12 mouse cellular contexts compared by ENCODE assay signal in genomic region chr19:42638604-42639481, GRCm38 (mm10). TPM values are rescaled to one million over a fixed set of nuclear protein-coding genes. Genes with fewer than 3 reads are reported as not detected.
A peak's percentile ranks its signal among the peaks of the same experiment; 100 is the strongest.
DNase-seq lines count a peak whose midpoint lies in the region; ATAC-seq and TF ChIP-seq lines count a peak whose summit lies in the region.
"Had no signal": no experiment of that assay in that cellular context is flagged by ENCODE, and none has a peak within 500 bp of the region (broad histone marks: within the 10 kb centered on the region; RNA-seq: fewer than 3 reads in every experiment).

No protein-coding gene starts in this region.

- no peak for TF ChIP-seq CTCF in forebrain, postnatal 0 days (IDR thresholded peaks at IDR 0.05; ENCODE audit: low read depth)
- TF ChIP-seq CTCF in stomach, postnatal 0 days (IDR thresholded peaks at IDR 0.05; ENCODE audit: low read depth): no peak

- H3K4me2 ChIP-seq in forebrain, postnatal 0 days (ENCODE audit: low read depth): no peak overlapping the region
- no peak overlapping the region; the same call in 1 of the 2 replicates for H3K4me2 ChIP-seq in intestine, embryonic 15.5 days (replicated peaks)
- H3K4me2 ChIP-seq in stomach, postnatal 0 days (replicated peaks; ENCODE audit: low read depth): no peak overlapping the region
- H3K4me2 ChIP-seq: hindbrain, embryonic 15.5 days; midbrain, embryonic 11.5 days had no signal

- TF ChIP-seq EP300 in stomach, postnatal 0 days (optimal IDR thresholded peaks at IDR 0.05): no peak

- no peak overlapping the region for H3K4me3 ChIP-seq in forebrain, embryonic 10.5 days
- H3K4me3 ChIP-seq in forebrain, postnatal 0 days (ENCODE audit: low read depth, low read length): no peak overlapping the region
- no peak overlapping the region for H3K4me3 ChIP-seq in intestine, embryonic 15.5 days (replicated peaks)
- no peak overlapping the region for H3K4me3 ChIP-seq in stomach, postnatal 0 days (ENCODE audit: low read depth, low read length)
- H3K4me3 ChIP-seq: hindbrain, embryonic 15.5 days had no signal

- H3K36me3 ChIP-seq in forebrain, embryonic 10.5 days (replicated peaks): no peaks in the 10 kb centered on the region
- H3K36me3 ChIP-seq in forebrain, postnatal 0 days (ENCODE audit: insufficient read depth): no peaks in the 10 kb centered on the region
- H3K36me3 ChIP-seq in intestine, embryonic 15.5 days: no peaks in the 10 kb centered on the region
- no peaks in the 10 kb centered on the region for H3K36me3 ChIP-seq in stomach, postnatal 0 days (ENCODE audit: control insufficient read depth, insufficient read depth, low read length)
- H3K36me3 ChIP-seq: hindbrain, embryonic 15.5 days had no signal

- H3K27ac ChIP-seq in forebrain, embryonic 10.5 days: peak overlapping the region; percentile 26; the same call in 1 of the 2 replicates
- no peak overlapping the region for H3K27ac ChIP-seq in forebrain, postnatal 0 days (ENCODE audit: low read depth, low read length)
- H3K27ac ChIP-seq in intestine, embryonic 15.5 days: peak overlapping the region; percentile 83
- peak overlapping the region; percentile 81 for H3K27ac ChIP-seq in stomach, postnatal 0 days (replicated peaks)
- H3K27ac ChIP-seq: hindbrain, embryonic 15.5 days had no signal

- WGBS in forebrain, embryonic 10.5 days: 61% methylated on average over 8 of the region's 8 CpGs
- 68% methylated on average over 8 of the region's 8 CpGs for WGBS in forebrain, postnatal 0 days
- 16% methylated on average over 8 of the region's 8 CpGs for WGBS in intestine, embryonic 15.5 days
- WGBS in stomach, postnatal 0 days: 42% methylated on average over 8 of the region's 8 CpGs

- DNase-seq in forebrain, embryonic 10.5 days (ENCODE audit: extremely low spot score, low spot score): no peak
- DNase-seq in forebrain, postnatal 0 days: no peak
- peak; percentile 1 for DNase-seq in right cerebral cortex, postnatal 4 days
- DNase-seq in right cerebral cortex, adult 2 months (ENCODE audit: low spot score in 2 of 2): no peak
- DNase-seq in stomach, postnatal 0 days (ENCODE audit: low spot score): no peak
- DNase-seq in ovary, postnatal 10 days (ENCODE audit: low spot score): no peak
- no peak for DNase-seq in thymus, postnatal 0 days (ENCODE audit: low spot score)
- DNase-seq: right cerebral cortex, postnatal 14 days had no signal

- ATAC-seq in forebrain, postnatal 0 days: no peak
- ATAC-seq in intestine, embryonic 15.5 days: peak; percentile 77
- peak; percentile 67 for ATAC-seq in stomach, postnatal 0 days (ENCODE audit: low FRiP score, low TSS enrichment)

- no peaks in the 10 kb centered on the region for H3K9me3 ChIP-seq in forebrain, embryonic 10.5 days
- no peaks in the 10 kb centered on the region for H3K9me3 ChIP-seq in forebrain, postnatal 0 days (ENCODE audit: low read length)
- H3K9me3 ChIP-seq in intestine, embryonic 15.5 days: no peaks in the 10 kb centered on the region
- H3K9me3 ChIP-seq in stomach, postnatal 0 days (ENCODE audit: control insufficient read depth, low read length): no peaks in the 10 kb centered on the region
- H3K9me3 ChIP-seq: hindbrain, embryonic 15.5 days had no signal

- peaks cover 14% of the 10 kb centered on the region for H3K4me1 ChIP-seq in forebrain, embryonic 10.5 days
- no peaks in the 10 kb centered on the region for H3K4me1 ChIP-seq in forebrain, postnatal 0 days (ENCODE audit: insufficient read depth)
- H3K4me1 ChIP-seq in intestine, embryonic 15.5 days (replicated peaks): peaks cover 9% of the 10 kb centered on the region
- H3K4me1 ChIP-seq in stomach, postnatal 0 days (replicated peaks; ENCODE audit: control insufficient read depth, insufficient read depth): no peaks in the 10 kb centered on the region

- no peaks in the 10 kb centered on the region for H3K27me3 ChIP-seq in forebrain, embryonic 10.5 days (ENCODE audit: poor library complexity, severe bottlenecking)
- no peaks in the 10 kb centered on the region for H3K27me3 ChIP-seq in forebrain, postnatal 0 days (ENCODE audit: insufficient read depth, low read length)
- no peaks in the 10 kb centered on the region for H3K27me3 ChIP-seq in intestine, embryonic 15.5 days (replicated peaks)
- no peaks in the 10 kb centered on the region for H3K27me3 ChIP-seq in stomach, postnatal 0 days (ENCODE audit: control insufficient read depth, insufficient read depth, low read length)
- H3K27me3 ChIP-seq: hindbrain, embryonic 15.5 days had no signal

- H3K9ac ChIP-seq in forebrain, postnatal 0 days: no peak overlapping the region
- H3K9ac ChIP-seq in intestine, embryonic 15.5 days: no peak overlapping the region
- H3K9ac ChIP-seq in stomach, postnatal 0 days (ENCODE audit: low read length): no peak overlapping the region
- H3K9ac ChIP-seq: hindbrain, embryonic 15.5 days had no signal

RNA-seq across cellular contexts. Expression of gene Loxl4, which starts 26.2 kb away (rescaled TPM):
- 0.12 and 0.31 TPM in 2 replicates for polyA plus RNA-seq in forebrain, embryonic 10.5 days (2016; fragmentation: Nextera tagmentation; extraction: Ambion mirVana)
- 0.46 and 1.5 TPM in 2 replicates for total RNA-seq in forebrain, postnatal 0 days (2014; rRNA removed)
- polyA plus RNA-seq in forebrain, postnatal 0 days (2015; fragmentation: Nextera tagmentation; extraction: Ambion mirVana): 0.15 TPM in 1 of 2 replicates, not detected in the other
- polyA plus RNA-seq in intestine, embryonic 15.5 days (2015; fragmentation: Nextera tagmentation; extraction: Ambion mirVana): 1.6 and 1.9 TPM in 2 replicates
- 2.2 and 3.1 TPM in 2 replicates for polyA plus RNA-seq in stomach, postnatal 0 days (2015; fragmentation: Nextera tagmentation; extraction: Ambion mirVana)
- polyA plus RNA-seq in thymus, postnatal 0 days (2015; fragmentation: Nextera tagmentation; extraction: Ambion mirVana): 0.43 and 0.68 TPM in 2 replicates
- total RNA-seq: common myeloid progenitor, adult 5-6 weeks had no signal
- polyA plus RNA-seq: hindbrain, embryonic 15.5 days had no signal
